Mouse (Mus musculus): Measurements from ENCODE around the gene Rbm26. TPM values are rescaled to one million over a fixed set of nuclear protein-coding genes. Genes with fewer than 3 reads are reported as not detected.

The Rbm26 gene
- polyA plus RNA-seq (2012; rRNA removed; ENCODE audit: low replicate concordance): 3.5 and 5.4 TPM in 2 replicates

DNA sequence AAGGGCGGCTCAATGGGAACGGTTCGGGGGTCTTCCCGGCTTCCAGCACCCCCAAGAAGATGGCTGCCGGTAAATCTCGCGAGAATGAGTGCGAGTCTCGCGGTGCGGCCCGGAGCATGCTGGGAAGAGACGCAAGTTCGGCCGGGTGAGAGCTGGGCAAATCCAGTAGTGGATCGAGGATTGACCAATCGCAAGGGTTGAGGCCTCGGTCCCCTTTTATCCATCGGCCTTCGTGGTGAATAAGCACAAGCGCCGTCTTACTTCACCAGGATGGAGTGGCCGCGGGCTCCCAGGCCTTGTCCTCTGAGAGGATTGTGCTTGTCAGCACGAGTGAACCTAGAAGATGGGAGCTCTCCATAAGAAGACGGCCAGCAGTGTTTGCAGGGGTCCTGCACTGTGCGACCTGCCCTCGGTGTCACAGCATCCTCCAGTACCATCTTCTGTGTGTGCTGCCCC lies at the start of gene Rbm26:
TSS of gene Rbm26 (minus strand) at position 90 of the 456 bp plus-strand sequence.

Other genes with a start within 250 kb of the Rbm26 start
- gene Ndfip2, start 81.2 kb upstream of the Rbm26 start, polyA plus RNA-seq (2012; rRNA removed; ENCODE audit: low replicate concordance): 102 and 151 TPM in 2 replicates